Mouse (Mus musculus) lung, adult 2 months (tissue): ENCODE data around the gene Clps. TPM values are rescaled to one million over a fixed set of nuclear protein-coding genes. Genes with fewer than 3 reads are reported as not detected.

ENCODE experiments used
- DNase-seq: peaks from one replicate; pipeline ENCODE4 v3.0.0; 2022
- H3K4me1 ChIP-seq: fragments of 200-500 bp; 2 replicates; pipeline ENCODE4 v1.6.1; 2011; ENCODE audit warnings: low read length; ENCODE audit not compliant: control insufficient read depth, insufficient read depth
- H3K4me3 ChIP-seq: fragments of 200-500 bp; replicated peaks from 2 replicates; pipeline ENCODE3; 2011; ENCODE audit warnings: low read depth, mild to moderate bottlenecking, control low read depth, low read length; ENCODE audit errors: extremely low read depth
- CTCF ChIP-seq: fragments of 200-500 bp; IDR thresholded peaks from 2 replicates; pipeline ENCODE4 v1.5.1; 2011; ENCODE audit warnings: mild to moderate bottlenecking, low read length, control low read depth; ENCODE audit not compliant: insufficient read depth
- POLR2A ChIP-seq: fragments of 200-500 bp; IDR thresholded peaks from 2 replicates; pipeline ENCODE4 v1.6.1; 2011; ENCODE audit warnings: low read depth, mild to moderate bottlenecking, control low read depth, low read length, borderline replicate concordance; ENCODE audit errors: extremely low read depth
- WGBS: fragments of 180-500 bp; shearing (Covaris S2); methylation state at CpG from one replicate; pipeline ENCODE4 v1.1.7; 2018; 5-methylcytosine and 5-hydroxymethylcytosine counted together
- polyA plus RNA-seq: library from polyadenylated mRNA; depleted of rRNA; stranded (reverse); fragments of >200 nt; gene quantifications from 2 replicates; pipeline ENCODE4 v1.2.3, GENCODE M21; 2012

Gene Clps
- polyA plus RNA-seq, 1 experiment = 1.8 TPM

DNA sequence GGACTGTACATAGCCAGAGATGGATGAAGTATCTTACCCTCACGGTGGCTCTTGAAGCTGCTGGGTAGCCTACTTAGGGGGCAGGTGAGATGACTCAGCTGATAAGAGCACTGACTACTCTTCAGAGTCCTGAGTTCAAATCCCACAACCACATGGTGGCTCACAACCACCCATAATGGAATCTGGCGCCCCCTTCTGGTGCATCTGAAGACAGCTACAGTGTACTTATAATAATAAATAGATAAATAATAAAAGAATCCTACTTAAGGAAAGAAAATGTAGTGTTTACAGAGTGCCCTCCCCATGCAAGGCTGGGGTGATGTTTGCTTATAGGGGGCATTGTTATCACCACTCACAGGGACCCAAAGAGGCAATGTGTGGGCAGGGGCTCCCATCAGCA is 20.5 kb upstream of the Clps start:
- no peak for TF ChIP-seq POLR2A
- no peak for TF ChIP-seq CTCF
- DNase-seq = no peak
- 54% methylated on average over 2 of the region's 2 CpGs for WGBS
- no peaks in the 10 kb centered on the region for H3K4me1 ChIP-seq
- H3K4me3 ChIP-seq = no peak overlapping the region

DNA sequence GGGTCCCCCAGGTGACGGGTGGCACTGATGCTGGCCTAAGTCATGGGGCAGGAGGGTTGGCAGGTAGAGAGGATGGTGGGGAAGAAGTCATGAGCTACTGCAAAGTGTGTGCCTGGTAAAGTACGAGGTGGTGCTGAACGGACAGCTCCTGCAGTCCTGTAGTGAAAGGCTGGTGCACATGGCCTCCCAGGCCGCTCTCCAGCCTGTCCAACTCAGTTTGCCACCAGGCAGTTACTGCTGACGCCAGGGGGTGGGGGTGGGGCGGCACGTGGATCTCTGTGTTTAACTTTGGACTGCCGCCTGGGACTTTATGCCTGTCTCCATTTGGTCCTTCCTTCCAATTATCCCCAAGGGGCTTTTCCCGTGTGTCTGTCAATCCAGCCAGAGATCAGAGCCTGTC is 19.8 kb upstream of the Clps start:
- H3K4me3 ChIP-seq = no peak overlapping the region
- DNase-seq = peak; percentile 41
- 6% methylated on average over 9 of the region's 9 CpGs for WGBS
- no peak for TF ChIP-seq POLR2A
- no peak for TF ChIP-seq CTCF
- H3K4me1 ChIP-seq = no peaks in the 10 kb centered on the region; the same call in 1 of the 2 replicates

DNA sequence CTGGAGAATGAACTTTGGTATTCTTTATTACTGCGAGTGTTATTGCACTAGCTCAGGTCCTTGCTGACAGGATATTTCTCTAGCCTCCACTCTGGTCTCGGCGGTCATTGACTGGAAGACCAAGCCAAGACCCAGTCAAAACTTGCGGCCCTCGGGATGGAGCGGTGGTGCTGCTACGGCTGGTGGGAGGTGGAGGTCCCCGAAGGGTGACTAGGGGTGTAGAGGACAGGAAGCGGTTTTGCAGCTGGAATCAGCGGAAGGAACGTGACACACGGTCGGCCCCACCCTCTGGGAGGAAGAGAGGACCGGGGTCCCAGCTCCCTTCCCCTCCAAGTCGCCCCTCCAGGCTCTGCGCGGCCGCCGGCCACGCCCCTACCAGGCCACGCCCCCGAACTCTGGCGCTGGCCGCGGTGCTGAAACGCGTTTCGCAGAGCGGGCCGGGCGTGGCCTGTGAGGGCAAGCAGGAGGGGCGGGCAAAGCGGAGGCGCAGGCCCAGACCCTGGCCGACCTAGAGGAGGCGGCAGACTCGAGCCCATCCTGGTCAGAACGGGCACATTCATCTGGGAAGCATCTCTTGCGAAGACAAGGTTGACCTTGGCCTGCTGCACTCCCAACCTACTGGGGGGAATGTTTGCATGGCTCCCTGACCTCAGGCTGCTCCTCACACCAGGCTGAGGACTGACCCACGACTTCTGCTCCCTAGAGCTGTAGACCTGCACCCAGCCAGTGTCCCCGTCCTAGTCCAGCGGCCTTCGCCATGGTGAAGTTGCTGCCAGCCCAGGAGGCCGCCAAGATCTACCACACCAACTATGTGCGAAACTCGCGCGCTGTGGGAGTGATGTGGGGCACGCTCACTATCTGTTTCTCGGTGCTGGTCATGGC is 14.9 kb upstream of the Clps start, which contains the start of gene Lhfpl5:
Gene Lhfpl5, plus strand, starts transcription at position 398 of the 882 bp plus-strand sequence.
- no peaks in the 10 kb centered on the region; the same call in 1 of the 2 replicates for H3K4me1 ChIP-seq
- 16% methylated on average over 46 of the region's 50 CpGs for WGBS
- DNase-seq = peak; percentile 36
- H3K4me3 ChIP-seq = no peak within 1 kb of the TSS
- no peak for TF ChIP-seq CTCF
- TF ChIP-seq POLR2A = no peak

DNA sequence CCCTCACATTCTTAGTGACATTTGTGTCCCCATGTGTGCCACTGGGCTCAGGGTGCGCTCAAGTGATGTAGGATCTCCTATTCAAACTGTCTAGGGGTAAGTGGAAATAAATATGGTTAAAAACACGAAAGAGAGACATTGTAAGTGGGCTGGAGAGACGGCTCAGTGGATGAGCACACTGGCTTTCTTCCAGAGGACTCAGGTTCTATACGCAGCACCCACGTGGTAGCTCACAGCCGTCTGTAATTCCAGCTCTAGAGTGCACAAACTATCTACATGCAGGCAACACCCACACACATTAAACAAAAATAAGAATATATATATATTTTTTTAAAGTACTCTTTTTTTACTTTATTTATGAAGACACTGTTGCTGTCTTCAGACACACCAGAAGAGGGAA is 12.4 kb upstream of the Clps start:
- no peak for DNase-seq
- TF ChIP-seq CTCF = no peak
- TF ChIP-seq POLR2A = no peak
- Histone ChIP-seq H3K4me3 (no peak overlapping the region), H3K4me1 (no peaks in the 10 kb centered on the region; the same call in 1 of the 2 replicates)
- WGBS = 77% methylated on average over 6 of the region's 6 CpGs

- TF ChIP-seq POLR2A = no peak
- no peak for TF ChIP-seq CTCF
- no peak for DNase-seq
- Histone ChIP-seq H3K4me1 (no peaks in the 10 kb centered on the region; the same call in 1 of the 2 replicates), H3K4me3 (no peak overlapping the region)
- WGBS = 74% methylated on average over 7 of the region's 7 CpGs
These were observed 12.0 kb upstream of the Clps start for GRCm38 (mm10) chr17:28572521-28572920.

GRCm38 (mm10) chr17:28571868-28572267 is 11.3 kb upstream of the Clps start:
- no peak for DNase-seq
- TF ChIP-seq CTCF (no peak), POLR2A (no peak)
- Histone ChIP-seq H3K4me3 (no peak overlapping the region), H3K4me1 (no peaks in the 10 kb centered on the region; the same call in 1 of the 2 replicates)
- WGBS = 62% methylated on average over 3 of the region's 3 CpGs

- TF ChIP-seq POLR2A (no peak), CTCF (no peak)
- Histone ChIP-seq H3K4me1 (no peaks in the 10 kb centered on the region), H3K4me3 (no peak overlapping the region)
- DNase-seq = no peak
- 40% methylated on average over 3 of the region's 3 CpGs for WGBS
These were observed 7.0 kb upstream of the Clps start for GRCm38 (mm10) chr17:28567541-28567940.

DNA sequence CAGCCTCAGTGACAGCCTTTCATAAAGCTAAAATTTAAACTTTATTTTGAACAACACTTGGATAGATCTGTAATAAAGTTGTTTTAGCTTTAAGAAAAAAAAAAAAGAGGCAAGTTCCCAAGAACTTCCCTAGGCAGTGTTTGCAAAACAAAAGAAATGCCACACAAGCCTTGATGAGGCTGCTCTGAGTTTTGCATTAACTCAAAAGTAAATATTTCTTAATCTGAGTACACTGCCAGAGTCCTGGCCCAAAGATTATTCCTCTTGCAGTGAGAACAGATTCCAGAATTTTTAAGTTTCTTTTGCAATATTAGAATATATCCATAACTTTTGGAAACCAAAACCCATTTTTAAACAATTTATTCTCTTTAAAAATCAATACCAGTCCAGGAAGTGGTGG is 4.6 kb upstream of the Clps start:
- Histone ChIP-seq H3K4me3 (no peak overlapping the region), H3K4me1 (no peaks in the 10 kb centered on the region)
- TF ChIP-seq CTCF (no peak), POLR2A (no peak)
- no peak for DNase-seq

DNA sequence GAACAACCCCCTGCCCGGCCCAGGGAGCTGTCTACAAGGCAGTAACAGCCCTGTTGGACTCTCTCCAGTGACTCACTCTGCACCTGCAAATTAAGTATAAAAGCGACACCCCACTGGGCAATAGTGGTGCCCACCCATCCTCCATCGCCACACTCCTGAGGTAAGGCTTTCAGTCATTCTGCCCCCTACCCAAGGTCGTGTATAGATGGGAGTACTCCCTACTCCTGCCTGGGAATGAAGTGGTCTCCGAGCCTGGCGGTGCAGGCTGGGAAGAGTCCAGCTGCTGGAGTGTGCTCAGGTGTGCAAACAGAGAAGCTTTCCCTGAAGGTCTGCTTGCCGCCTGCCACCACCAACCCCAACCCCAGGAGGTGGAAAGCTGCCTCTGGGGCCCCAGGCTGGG is 1.0 kb upstream of the Clps start:
- peak; percentile 12 for DNase-seq
- Histone ChIP-seq H3K4me3 (no peak overlapping the region), H3K4me1 (0 out of 2 replicates have a peak, but pooled peaks cover 1% of the 10 kb centered on the region)
- no peak for TF ChIP-seq POLR2A
- TF ChIP-seq CTCF = no peak
- 49% methylated on average over 7 of the region's 7 CpGs for WGBS

DNA sequence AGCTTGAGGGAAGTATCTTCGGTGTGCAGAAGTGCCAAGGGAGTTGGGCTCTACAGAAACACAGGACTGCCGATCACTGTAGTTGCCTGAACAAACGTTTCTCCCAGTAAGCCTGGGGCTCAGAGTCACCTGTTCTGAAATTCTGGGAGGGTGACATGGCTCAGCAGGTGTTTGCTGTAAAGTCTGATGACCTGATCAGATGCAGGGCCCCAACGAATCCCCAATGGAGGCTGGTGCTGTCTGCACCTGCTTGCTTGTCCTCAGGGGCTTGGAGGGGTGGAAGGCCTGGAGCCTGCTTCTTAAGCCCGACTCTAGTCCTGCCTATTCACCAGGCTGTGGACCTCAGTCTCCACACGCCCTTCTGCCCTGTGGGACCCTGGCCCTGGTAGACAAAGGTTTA is 2.8 kb downstream of the Clps start:
- no peak overlapping the region for H3K4me3 ChIP-seq
- WGBS = 76% methylated on average over 6 of the region's 6 CpGs

More for the DNA sequence above, 2.8 kb downstream of the Clps start:
- DNase-seq = no peak
- H3K4me1 ChIP-seq = 0 out of 2 replicates have a peak, but pooled peaks cover 3% of the 10 kb centered on the region
- no peak for TF ChIP-seq CTCF
- no peak for TF ChIP-seq POLR2A
